Mouse (Mus musculus) mammary gland, adult 2 months (tissue): ENCODE data around the gene Pdxp. TPM values are rescaled to one million over a fixed set of nuclear protein-coding genes. Genes with fewer than 3 reads are reported as not detected.

Experiments used
- polyA plus RNA-seq: library from polyadenylated mRNA; depleted of rRNA; stranded (reverse); fragments of >200 nt; gene quantifications from 2 replicates; pipeline ENCODE4 v1.2.3, GENCODE M21; 2012; ENCODE audit warnings: low replicate concordance; rRNA removed

Pdxp gene
- 7.8 and 22.8 TPM in 2 replicates for polyA plus RNA-seq

DNA sequence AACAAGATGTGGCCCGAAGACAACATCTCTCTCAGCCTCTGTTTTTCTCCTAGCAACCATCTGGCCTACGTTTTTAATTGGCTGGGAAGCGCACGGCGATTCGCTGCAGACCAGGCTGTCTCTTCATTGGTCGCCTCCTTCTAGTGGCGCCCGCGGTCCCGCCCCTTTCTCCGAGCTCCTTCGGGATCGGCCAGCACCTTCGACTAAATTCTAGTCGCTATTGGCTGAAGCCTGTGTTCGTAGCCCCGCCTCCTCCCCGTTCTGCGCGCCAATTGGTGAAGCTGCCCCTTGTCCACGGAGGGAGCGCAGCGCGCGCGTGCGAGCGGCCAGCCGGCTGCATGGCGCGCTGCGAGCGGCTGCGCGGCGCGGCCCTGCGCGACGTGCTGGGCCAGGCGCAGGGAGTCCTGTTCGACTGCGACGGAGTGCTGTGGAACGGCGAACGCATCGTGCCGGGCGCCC is at the start of gene Pdxp:
Pdxp (plus strand) TSS at position 288 of the 459 bp plus-strand sequence.

DNA sequence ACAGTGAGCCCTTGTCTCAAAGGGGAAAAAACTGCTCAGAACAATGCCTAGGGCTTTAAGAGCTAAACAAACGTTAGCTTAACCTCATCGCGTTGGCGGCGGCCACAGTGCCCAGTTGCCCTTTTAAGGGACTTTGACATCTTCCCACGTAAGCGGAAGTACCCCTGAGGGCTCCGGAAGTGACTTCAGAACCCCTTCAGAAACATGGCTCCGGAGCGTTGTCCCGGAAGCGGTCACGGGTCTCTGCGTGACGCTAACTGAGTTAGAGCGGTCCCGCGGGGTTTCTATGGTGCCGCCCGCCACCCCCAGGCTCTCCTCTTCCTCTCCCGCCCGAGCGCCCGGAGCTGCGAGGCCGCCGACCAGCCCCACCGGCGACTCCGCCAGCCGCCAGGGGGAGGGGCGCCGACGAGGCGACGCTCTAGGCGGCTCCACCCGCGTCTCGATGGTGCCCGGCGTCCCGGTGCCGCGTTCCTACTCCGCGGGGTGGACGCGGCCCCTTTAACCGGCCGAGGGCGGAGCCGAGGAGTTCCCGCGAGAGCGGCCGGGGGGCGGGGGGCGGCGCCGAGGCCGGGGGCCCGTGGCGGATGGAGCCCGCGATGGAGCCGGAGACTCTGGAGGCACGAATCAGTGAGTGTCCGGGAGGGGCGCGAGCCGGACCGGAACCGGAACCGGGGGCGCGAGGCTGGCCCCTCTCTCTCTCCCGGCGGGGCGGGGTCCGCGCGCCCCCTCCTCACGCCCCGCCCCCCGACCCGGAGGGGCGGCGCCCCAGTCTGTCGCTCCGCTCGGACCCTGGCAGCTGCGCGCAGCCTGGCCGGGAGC is 36.5 kb upstream of the Pdxp start, which contains the start of gene Gga1:
Gga1 (plus strand) TSS at position 200 of the 819 bp plus-strand sequence.

DNA sequence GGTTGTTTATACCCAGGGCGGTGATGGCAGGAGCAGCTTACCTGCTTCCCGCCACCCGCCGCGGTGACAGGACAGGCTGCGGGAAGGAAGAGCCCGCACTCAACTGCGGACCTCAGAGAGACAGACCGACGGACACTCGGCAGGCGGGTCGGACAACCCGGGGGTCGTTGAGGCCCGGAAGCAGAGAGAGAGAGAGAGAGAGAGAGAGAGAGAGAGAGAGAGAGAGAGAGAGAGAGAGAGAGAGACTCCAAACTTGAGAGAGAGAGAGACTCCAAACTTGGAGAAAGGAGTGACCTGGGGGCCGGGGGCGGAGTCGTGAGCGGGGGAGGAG is 14.3 kb upstream of the Pdxp start, which contains the start of gene Gm49510:
Gm49510 (plus strand) TSS at position 259 of the 331 bp plus-strand sequence.

DNA sequence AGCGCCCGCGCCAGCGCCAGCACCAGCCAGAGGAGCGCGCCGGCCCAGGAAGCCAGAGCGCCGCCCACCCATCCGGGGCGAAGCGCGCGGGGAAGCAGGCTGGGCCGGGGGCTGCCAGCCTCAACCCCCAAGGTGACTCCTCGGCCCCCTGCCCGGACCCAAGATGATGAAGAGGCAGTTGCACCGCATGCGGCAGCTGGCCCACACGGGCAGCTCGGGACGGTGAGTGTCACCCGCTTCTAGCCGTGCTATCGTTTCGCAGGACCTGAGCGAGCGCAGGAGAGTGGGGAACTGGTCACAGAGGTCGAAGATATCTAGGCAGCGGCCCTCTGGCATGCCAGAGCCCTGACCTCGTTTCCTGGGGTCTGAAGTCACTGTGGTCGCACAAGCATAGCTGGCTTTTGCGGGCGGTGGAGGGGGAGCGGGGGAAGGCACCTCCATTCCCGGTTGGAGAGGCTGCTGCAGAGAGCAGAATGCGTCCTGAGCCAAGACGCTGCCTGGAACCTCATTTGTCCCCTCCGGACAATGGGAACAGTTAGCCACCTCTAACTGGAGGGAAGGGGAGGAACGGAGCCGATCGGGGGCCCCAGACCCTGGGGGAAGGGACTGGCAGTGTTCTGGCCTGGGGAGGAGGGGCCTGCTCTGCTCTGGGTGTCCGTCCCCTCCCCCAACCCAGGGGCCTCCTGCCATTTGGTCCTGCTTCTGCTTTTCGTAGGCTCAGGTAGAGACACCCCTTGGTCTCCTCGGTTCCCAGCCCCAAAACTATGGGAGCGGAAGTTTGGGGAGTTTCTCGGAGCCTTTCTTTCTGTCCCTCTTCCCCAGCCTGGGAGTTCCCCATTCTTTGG is 13.8 kb upstream of the Pdxp start, which contains the start of gene Sh3bp1:
Sh3bp1 (plus strand) TSS at position 29 of the 845 bp plus-strand sequence.

DNA sequence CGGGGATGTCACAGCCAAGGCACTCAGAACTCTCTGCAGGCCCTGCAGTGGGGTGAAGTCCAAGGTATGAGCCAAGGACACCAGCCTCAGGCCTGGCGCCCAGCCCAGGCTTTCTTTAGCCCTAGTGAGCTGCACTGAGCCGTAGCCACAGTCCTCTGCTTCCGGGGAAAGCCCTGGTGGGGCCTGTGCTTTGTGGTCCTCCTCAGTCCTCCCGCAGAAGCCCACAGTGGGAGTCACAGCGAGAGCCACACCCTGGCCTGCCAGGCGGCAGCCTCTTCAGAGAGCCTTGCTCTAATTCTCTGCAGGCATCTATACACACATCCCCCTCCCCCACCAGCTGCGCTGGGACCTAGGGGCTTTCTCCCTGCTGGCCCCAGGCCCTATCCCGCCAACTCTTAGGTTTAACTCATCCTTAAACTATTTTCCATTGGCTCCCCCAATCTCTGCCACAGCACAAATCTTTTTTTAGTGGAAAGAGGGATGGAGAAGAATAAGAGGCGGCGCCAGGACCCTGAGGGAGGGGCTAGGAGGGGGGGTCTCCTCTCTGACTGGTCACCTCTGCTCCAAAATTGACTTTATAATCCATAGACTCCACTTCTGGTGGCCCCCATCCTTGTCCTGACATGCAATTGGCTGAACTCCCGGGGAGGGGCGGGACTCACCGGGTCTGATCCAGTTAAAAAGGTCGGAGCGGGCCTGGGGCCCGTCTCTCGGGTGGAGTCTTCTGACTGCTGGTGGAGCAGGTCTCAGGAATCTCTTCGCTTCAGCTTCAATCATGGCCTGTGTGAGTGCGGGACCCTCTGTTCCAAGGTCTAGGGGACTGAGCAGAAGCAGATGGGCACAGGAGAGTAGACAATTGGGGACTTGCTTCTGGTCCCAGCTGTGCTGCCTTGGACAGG is 12.6 kb downstream of the Pdxp start, which contains the start of gene Lgals1:
Lgals1 (plus strand) TSS at position 705 of the 899 bp plus-strand sequence.

DNA sequence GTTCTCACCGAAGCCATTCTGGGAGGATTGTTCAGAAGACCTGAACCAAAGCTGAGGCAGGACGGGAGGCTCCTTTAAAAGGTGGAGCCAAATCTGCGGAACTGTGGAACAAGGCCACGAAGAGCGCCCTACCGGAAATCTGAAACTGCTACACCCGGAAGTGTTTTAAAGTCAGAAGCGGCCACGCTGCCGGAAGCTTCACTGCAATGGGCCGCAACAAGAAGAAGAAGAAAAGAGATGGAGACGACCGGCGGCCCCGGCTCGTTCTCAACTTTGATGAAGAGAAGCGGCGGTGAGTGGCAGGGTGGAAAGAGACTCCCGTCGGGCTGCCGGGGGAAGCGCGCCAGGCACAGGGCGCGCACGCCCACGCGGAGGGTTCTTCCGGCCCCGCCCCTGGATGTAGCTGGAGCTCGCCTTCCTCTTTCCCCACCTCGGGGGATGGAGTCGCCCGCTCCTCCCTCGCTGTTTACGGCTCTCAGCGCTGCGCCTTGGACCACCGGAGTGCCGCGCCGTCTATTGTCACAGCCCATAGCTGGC is 21.1 kb downstream of the Pdxp start, which contains the start of gene Nol12:
Nol12 (plus strand) TSS at position 150 of the 537 bp plus-strand sequence.

DNA sequence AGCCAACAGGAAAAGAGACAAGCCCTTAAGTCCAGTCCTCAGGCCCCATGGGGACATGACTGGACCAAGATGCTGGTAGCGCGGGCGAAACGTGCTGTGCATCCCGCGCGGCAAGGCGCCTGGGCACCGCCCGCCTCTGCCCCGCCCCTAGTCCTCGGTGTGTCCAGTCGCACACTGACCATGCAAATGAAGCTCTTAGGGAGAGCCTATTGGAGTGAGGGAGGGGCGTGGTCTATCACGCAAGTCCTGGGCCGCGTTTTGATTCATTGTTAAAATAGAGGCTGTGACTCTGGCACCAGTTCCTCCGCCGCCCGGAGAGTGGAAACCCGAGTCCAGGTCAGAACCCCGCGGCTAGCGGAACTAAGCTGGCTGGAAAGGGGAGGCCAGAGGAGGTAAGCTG is 33.9 kb downstream of the Pdxp start, which contains the start of gene Triobp:
Triobp (plus strand) TSS at position 68 of the 400 bp plus-strand sequence.

Other genes with a start within 250 kb of the Pdxp start
- 0.10 and 0.24 TPM in 2 replicates for gene Elfn2, start 195.1 kb upstream of the Pdxp start, polyA plus RNA-seq
- gene Mfng, start 140.4 kb upstream of the Pdxp start, polyA plus RNA-seq: 124 and 195 TPM in 2 replicates
- gene Card10, start 110.9 kb upstream of the Pdxp start, polyA plus RNA-seq: 43.6 and 44.1 TPM in 2 replicates
- 114 and 140 TPM in 2 replicates for gene Cdc42ep1, start 71.3 kb upstream of the Pdxp start, polyA plus RNA-seq
- gene Lgals2, start 58.4 kb upstream of the Pdxp start, polyA plus RNA-seq: not detected in 2 replicates
- 83.0 and 149 TPM in 2 replicates for gene Gga1, start 36.7 kb upstream of the Pdxp start, polyA plus RNA-seq
- 0.09 TPM in 1 of 2 replicates, not detected in the other for gene Gm49510, start 14.3 kb upstream of the Pdxp start, polyA plus RNA-seq
- 123 and 282 TPM in 2 replicates for gene Sh3bp1, start 14.2 kb upstream of the Pdxp start, polyA plus RNA-seq
- gene Lgals1, start 12.8 kb downstream of the Pdxp start, polyA plus RNA-seq: 905 and 1,106 TPM in 2 replicates
- gene Nol12, start 21.0 kb downstream of the Pdxp start, polyA plus RNA-seq: 19.9 and 29.9 TPM in 2 replicates
- 62.5 and 82.9 TPM in 2 replicates for gene Triobp, start 33.8 kb downstream of the Pdxp start, polyA plus RNA-seq
- gene H1f0, start 114.5 kb downstream of the Pdxp start, polyA plus RNA-seq: 54.9 and 109 TPM in 2 replicates
- 0.22 and 2.2 TPM in 2 replicates for gene Galr3, start 128.0 kb downstream of the Pdxp start, polyA plus RNA-seq
- gene Ankrd54, start 149.0 kb downstream of the Pdxp start, polyA plus RNA-seq: 50.2 and 76.0 TPM in 2 replicates
- 133 and 209 TPM in 2 replicates for gene Eif3l, start 161.3 kb downstream of the Pdxp start, polyA plus RNA-seq
- 31.8 and 55.0 TPM in 2 replicates for gene Micall1, start 195.0 kb downstream of the Pdxp start, polyA plus RNA-seq
- 30.3 and 37.2 TPM in 2 replicates for gene Polr2f, start 227.1 kb downstream of the Pdxp start, polyA plus RNA-seq
- gene 1700088E04Rik, start 227.3 kb downstream of the Pdxp start, polyA plus RNA-seq: 1.7 and 2.4 TPM in 2 replicates